Mouse (Mus musculus): Measurements from ENCODE around the gene Arsb.

DNA sequence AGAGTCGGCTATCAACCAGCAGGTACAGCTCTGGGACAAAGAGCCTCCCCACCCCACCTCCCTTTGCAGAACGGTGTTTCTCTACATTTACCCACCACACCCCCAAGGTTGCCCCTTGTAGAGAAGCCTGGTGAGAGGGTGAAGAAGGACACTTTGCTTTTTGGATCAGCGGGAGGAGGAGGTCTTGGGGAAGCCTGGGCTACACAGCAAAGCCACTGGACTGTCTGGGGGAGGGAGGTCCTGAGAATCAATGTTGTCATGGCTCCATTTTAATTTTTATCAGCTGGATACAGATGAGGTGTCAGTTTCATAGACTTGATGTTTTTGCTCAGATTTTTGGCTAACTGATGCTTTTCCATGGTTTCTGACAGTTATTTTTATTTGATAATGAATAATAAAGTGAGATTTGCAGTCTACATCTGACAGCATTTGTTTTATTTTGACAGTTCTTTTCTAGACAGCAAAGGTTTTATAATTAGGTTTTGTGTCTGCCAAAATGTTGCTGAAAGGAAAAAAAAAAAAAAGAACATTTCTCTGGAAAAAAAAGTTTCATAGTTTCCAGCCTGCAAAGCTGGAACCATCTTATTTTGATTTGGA lies 83.6 kb downstream of the Arsb start:
- TF ChIP-seq REST (IDR thresholded peaks at IDR 0.05; ENCODE audit: insufficient read depth, insufficient read length), result no peak
- no peak for TF ChIP-seq MAX (IDR thresholded peaks at IDR 0.05; ENCODE audit: low read depth)

Data from myocyte (in vitro differentiated cells).